Mouse (Mus musculus) heart, postnatal 0 days (tissue): ENCODE data around the gene Rgs9.

Source experiments
- CTCF ChIP-seq: IDR thresholded peaks from 2 replicates; pipeline ENCODE4 v1.5.1; 2016; ENCODE audit warnings: antibody characterized with exemption, control low read depth, low read depth
- EP300 ChIP-seq: IDR thresholded peaks from 2 replicates; pipeline ENCODE4 v1.6.1; 2016; ENCODE audit warnings: antibody characterized with exemption, low read depth

DNA sequence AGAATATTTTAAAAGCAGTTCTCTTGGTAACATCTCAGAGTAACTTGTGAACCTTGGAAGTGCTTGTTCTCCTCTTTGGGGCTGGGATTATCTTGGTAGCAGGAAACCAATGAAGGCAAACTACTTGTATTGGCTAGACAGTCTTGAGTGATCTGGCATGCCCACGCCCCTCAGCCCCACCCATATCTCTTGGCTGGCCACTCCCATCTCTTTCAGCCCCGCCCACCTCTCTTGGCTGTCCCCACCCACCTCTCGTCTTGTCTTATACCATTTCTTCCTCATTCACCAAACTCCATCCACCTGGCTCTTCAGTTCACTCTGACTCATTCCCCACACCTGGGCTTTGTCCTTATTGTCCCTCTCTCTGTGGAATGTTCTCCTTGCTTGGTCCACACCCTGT lies 64.3 kb downstream of the Rgs9 start:
- TF ChIP-seq EP300 (no peak), CTCF (no peak)
